Mouse (Mus musculus): ENCODE measurements around the gene Ubxn10.

The Ubxn10 gene

DNA sequence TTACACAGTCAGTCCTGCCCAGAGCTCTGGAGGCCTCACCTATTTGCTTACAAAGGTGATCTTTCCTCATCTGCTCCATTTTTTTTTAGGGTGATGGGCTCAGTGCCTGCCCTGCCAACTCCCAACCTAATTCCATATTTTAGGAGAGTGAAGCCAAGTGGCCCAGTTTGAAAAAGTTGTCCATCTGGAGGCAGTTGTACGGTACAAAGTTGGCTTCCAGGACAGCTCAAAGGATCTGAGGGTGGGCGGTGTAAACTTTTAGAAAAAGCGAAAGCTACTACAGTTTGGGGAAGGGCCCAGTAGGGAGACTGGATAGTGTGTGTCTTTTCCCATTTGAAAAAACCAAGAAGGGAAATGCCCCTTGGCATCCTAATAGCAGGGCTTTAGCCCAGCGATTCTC lies 2.1 kb downstream of the Ubxn10 start:
- no peak for DNase-seq (ENCODE audit: extremely low read depth, low read depth, low spot score)

DNA sequence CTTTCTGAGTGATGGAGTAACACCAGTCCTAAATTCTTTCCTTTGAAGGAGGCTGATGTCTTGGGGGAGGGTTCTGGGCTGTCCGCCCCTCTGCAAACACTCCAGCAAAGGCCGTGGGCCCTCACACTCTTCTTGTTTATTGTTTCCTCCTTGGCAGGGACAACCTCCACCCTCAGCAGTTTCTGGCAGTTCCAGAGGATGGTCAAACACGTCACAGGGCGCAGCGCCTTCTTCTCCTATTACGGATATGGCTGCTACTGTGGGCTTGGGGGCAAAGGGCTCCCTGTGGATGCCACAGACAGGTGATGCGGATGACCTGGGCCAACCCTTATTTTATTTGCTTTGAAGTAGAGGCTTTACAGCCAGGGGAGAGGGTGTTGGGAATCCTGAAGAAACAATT lies 2.9 kb downstream of the Ubxn10 start:
- no peak for DNase-seq (ENCODE audit: extremely low read depth, low read depth, low spot score)

DNA sequence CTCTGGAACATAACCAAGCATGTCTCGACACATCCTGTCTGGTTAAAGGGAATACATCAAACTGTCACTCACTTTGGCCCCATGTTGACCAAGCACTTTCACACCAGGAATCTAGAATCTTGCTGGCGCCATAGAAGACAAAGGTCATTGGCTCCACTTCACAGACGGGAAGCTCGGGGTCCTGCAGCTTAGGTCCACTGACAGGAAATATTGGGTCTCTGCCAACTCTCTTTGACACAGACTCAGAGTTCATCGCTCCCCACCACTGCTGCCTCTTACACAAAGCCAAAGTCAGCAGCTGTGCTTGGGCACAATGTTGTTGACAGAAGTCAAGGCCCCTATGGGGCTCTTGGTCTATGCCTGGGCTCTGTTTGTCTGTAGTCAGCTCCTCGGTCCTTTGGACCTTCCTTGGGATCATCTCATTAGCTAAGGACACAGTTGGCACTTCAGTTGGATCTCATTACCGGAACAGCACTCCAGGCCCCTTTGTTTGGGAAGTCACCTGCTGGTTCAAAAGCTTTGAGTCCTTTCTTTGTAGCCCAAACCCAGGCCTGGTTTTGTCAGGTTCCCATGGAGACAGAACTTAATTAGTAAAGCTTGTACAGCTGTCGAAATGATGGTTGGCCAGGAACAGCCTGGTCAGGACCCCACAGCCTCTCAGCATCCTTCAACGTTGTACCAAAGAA lies 7.8 kb downstream of the Ubxn10 start:
- no peak for DNase-seq (ENCODE audit: extremely low read depth, low read depth, low spot score)

DNA sequence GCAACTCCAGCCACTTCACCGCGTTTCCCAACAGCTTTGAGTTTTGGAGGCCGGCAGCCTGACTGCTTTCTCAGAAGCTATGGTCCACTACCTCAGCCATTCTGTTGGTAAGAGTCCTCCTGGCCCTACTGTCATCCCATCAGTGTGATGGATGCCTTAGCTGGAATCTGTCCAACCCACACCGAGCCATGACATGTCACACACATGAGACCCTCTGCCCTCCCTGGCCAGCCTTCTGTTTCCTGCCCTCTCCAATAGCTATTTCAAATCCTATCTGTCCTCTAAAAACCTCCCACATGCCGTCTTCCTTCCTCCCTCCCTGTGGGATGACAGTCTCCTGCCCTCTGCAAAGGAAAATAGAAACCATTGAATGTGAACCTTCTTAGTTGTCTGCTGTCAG lies 11.2 kb downstream of the Ubxn10 start:
- DNase-seq (ENCODE audit: extremely low read depth, low read depth, low spot score): no peak

DNA sequence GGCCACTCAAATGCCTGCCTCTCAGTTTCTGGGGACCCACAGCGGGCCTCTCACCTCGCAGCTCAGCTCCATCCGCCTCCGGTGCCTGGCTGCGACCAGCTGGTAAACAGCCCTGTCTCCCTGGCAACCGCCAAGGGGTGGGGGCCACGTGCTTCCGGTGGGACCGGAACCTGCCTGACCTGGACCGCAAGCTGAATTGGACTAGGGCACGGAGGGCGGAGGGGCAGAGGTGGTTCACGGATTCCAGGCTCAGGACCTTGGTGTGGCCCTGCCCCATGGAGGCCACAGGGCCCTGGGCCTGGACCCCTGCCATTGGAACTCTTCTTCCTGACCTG lies 11.9 kb downstream of the Ubxn10 start:
- no peak for DNase-seq (ENCODE audit: extremely low read depth, low read depth, low spot score)

DNA sequence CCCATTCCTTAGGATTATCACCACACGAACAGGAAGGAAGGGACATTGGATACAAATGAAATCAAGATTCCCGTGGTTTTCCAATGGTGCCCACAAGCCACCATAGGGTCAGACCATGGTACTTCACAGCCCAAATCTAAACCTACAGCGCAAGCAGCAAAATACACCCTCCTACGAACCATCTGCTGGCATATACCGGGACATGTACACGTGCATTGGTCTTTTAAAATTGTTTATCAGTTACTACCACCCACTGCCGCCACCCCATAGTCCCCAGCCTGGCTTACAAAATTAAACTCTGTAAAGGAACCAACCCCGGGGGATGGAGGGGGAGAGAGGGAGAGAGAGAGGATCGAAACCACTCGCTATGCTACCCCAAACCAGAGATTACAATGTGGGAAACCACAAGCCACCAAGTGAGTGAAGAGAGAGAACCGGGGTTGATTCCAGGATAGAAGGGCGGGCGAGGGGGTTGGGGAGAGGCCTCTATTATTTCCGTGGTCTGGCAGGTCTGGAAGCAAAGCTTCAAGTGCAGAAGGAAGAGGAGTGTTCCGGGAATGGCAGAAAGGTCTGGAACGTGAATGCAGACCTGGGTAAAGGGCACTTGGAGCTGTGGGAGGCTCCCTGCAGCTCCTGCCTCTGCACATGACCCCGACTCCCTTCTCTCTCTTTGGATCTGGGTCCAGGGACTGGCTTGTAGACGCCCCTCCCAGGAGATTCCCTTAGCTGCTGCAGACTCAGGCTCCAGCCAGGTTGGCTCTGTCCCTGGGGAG lies 12.4 kb downstream of the Ubxn10 start, which contains the start of gene Pla2g2c:
TSS of gene Pla2g2c (plus strand) at position 439 of the 773 bp plus-strand sequence.
- no peak for DNase-seq (ENCODE audit: extremely low read depth, low read depth, low spot score)

DNA sequence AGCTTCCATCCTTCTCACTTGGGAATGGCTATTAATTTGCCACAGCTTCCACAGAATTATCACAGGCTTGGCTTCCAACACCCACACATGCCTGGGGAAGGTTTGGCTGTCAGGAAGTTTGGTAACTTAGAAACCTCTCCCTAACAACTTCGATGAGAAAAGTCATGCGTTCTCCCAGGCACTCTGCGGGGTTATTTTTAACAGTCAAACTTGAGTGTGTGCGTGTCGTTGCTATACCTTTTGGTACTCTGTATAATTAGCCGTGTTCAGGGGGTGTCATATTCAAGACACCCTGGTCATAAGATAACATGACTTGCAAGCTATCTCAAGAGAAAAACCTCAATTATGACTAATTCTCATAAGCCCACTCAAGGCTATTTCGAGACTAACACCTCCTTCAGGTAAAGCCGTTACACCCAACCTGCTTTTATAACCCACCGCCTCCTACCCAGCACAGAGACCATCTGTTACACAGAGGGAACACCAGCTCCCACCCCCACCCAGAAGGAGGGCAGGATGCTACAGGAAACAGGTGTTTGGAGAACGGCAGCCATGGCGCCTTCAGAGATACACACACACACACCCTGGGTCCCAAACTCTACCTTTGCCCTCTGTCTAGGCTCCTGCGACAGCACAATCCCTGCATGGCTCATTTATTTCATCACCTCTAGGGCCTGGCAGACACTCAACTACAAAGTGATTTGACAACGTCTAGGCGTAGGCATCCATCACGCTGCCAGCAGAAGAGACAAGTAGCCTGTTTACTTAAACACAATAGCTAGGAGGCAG lies 13.3 kb downstream of the Ubxn10 start:
- DNase-seq (ENCODE audit: extremely low read depth, low read depth, low spot score): peak; percentile 3

DNA sequence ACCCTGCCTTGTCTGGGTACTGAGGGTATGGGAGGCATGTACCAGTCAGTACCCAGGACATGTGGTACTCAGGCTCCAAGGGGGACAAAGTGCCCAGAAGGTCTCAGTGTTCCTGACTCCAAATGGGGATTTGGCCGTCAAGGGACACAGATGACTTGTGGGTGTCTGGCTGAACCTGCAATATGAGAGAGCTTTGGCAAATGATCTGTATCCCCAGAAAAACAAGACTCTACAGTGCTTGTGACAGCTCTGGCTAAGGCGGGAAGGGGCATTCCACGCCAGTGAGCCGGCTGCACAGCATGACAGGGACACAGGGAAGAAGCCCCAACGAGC lies 17.7 kb downstream of the Ubxn10 start:
- DNase-seq (ENCODE audit: extremely low read depth, low read depth, low spot score): no peak

DNA sequence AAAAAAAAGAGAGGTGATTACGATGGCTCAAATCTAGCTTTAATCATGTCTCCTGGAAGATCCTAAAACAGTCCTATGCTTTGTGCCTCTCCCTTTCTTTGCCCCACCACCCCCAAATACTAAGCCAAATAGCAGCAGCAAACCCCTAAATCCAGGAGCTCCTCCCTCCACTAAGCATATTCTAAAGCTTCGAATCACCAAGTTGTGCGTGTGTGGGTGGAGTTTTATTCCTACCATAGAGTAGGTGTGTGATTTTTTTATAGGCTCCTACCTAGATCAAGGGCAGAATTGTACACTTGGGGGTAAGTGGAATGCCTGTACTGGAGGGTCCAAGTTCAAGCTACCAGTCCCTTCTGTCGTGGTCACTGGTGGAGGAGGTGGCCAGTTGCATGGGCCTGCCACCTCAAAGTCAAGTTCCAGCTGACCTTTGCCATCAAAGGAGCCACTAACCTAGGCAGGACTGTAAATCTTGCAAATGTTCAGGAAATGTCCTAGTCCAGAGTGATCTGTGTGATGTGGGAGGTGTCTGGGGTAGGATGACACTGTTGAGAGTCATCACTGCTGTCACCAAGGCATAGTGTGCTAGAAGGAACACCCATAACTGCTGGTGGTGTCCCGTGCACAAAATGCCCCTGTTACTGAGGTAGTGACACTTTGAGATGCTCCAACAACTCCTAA lies 18.2 kb downstream of the Ubxn10 start:
- no peak for DNase-seq (ENCODE audit: extremely low read depth, low read depth, low spot score)

DNA sequence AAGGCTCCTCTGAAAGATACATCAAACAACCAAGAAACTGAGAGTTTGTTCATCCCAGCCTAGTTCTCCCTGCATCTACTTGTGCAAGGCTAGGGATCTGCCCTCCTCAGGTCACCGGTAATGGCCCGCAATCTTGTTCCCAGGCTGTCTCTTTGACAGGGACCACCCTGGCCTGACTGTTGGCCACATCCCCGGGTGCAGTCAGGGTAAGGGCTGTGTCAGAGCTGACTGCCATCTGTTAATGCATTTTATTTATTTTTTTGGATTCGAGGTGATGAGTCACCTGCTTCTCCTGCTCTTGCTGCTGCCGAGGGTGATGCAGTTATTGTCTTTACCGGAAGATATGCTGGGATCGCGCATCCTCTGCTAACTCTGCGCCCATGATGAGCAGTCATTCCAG lies 20.3 kb downstream of the Ubxn10 start:
- no peak for DNase-seq (ENCODE audit: extremely low read depth, low read depth, low spot score)

DNA sequence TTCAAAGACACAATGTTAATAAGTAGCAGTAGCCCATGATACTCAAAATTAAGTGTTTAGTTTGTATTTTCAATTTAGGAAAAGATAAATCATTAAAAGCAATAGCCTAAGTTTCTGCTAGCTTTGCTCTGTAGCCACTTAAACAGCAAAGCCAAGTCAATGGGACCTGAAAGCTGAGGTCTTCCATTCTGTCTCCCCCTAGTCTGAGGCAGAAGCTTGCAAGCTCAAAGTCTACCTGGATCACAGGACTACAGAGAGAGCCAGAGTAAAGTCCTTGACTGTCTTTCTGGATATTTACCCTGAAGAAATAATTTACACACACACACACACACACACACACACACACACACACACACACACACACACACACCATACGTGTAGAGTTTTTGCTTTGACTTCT lies 22.8 kb downstream of the Ubxn10 start:
- DNase-seq (ENCODE audit: extremely low read depth, low read depth, low spot score): no peak

DNA sequence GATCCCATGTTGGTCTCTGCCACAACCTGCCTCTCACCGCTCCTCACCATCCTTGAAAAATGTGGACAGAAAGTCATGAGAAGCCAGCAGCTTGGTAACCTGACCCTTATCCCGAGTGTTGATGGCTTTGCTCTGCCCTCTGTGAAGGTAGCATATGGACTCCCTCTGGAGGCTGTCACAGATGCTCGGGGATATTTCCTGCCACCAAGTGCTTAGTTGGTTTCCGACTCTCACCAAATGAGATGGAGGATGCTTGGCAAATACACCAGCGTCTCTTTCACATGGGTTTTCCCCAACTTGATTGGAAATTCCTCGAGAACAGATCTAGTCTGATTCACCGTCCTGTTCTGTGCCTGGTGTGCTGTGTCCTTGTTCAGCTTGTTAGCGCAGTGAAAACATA lies 24.3 kb downstream of the Ubxn10 start:
- DNase-seq (ENCODE audit: extremely low read depth, low read depth, low spot score): no peak

DNA sequence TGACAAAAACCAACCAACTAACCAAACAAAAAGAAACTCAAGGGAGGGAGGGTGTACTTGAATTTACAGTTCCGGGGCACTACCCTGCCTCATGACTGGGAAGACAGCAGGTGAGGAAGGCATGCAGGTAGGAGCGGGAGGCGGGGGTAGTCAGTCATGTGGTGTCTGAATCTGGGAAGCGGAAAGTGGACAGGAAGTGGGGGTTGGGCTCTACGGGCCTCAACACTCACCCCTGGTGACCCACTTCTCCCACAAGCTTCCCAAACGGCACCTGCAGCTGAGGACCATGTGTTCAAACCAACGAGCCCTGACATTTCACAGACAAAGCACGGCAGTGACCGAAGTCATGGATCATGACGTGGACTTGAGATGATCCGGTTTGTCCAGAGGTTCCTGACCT lies 24.9 kb downstream of the Ubxn10 start:
- no peak for DNase-seq (ENCODE audit: extremely low read depth, low read depth, low spot score)

DNA sequence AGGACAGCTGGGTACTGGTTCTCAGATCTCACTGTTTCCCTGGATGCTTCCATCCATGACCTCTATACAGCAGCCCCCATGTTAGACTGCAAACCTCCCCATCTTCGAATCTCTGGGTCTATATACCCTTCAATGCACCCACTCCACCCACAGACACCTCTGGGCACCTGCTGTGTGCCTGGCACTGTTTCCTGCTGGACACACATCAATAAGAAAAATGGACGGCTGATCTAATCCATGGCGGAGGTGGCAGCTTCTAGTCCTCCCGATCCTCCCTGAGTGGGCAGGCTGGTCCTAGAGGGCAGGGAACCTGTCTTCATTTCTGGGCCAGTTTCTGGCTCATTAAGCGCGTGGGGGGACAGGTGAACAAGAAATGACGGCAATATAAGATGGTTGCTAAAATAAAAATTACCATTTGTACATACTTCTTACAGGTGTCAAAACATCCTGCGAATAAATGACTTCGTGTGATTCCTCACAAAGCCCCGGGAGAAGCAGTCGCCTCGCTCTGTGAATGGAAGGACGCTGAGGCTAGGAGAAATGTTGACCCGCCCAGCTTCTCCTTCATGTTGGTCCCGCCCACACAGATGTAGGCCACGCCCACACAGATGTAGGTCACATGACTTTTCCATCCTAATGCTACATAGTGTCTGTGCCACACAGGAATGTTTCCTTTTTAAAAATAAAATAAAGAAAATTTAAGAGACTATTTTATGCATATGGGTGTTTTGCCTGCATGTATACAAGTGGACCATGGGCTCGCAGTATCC lies 25.7 kb downstream of the Ubxn10 start:
- DNase-seq (ENCODE audit: extremely low read depth, low read depth, low spot score): no peak

DNA sequence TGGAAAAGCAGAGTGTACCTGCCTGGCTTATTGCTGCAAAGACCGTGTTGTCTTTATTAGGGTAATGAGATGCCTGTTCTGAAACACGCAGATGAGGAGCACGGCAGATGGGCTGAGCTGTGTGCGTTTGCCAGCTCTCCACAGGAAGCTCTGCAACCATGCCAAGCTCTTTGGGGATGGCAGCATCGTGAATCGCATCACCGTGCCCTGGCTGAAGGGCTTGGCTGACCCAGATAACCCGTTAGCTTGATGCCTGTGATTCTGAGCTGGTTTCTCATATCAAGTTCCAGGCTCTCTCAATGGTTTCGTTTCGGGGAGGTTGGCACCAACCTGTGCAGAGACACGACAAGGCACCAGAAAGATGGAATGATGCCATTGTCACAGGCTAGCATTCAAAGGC lies 26.3 kb downstream of the Ubxn10 start:
- DNase-seq (ENCODE audit: extremely low read depth, low read depth, low spot score): no peak

DNA sequence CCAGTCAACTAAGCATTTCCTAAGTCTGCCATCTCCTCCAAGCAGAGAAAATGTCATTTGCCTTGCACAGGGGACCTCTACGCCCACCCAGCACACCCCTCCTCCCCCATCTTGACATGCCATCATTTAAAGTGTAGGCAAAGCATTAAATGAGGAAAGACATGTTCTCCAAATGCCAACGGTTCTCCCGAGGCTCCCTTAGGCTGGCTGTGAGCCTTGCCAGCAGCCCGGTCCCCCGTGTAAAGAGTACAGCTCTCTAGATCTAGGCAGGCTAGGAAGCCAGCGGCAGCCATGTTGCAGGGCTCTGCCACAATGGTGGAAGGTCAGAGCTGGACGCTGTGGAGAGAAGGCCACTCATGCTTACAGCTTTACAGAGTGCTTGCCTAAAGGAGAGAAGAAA lies 27.0 kb downstream of the Ubxn10 start:
- no peak for DNase-seq (ENCODE audit: extremely low read depth, low read depth, low spot score)

DNA sequence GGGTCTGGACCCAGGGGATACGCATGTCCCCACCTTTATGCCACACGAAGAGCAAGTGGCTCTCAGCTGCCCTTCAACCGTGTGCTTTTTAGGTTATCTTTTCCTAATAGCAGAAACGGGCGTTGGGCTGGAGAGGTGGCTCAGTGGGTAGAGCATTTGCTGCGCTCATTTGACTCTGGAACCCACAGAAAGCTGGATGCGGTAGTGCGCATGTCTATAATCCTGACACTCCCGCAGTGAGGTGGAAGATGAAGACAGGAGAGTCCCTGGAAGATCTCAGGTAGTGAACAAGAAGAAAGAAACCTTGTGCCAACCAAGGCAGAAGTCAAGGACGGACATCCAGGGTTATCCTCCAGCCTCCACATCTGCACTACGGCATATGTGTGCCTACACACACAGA lies 27.7 kb downstream of the Ubxn10 start:
- DNase-seq (ENCODE audit: extremely low read depth, low read depth, low spot score): no peak

DNA sequence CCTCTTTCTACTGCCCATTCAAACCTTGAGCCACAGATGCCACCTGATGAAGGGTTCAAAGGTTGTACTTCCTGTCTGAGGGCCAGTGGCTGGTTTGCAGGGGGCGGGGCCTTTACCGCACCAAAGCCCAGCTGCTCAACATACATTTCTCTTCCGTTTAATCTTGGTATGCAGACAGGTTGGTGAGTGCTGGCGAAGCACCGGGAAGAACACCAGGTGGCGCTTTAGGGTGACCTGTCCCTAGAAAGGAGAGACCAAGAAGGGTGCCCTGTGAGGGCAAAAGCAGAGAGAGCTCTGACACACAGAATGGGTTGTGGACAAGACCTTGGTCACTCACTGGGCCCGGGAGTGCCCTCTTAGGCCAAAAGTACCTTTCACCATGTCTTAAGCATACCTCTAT lies 28.3 kb downstream of the Ubxn10 start:
- no peak for DNase-seq (ENCODE audit: extremely low read depth, low read depth, low spot score)

DNA sequence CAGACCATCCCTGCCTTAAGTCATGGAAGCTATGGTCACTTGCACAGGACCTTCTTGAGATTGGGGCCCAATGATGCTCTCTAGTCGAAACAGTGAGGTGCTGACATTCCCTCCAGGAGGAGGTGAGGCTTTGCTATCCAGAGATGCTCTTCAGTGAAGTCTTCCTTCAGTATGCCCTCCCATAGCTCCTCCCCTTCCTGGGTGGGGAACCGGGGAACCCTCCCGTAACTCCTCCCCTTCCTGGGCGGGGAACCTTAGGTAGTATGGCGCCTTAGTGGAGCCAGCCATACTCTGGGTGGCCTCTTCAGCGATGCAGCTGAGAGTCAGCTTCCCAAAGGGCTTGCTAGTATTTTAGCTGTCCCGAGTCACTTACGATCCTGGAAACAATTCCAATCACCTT lies 30.3 kb downstream of the Ubxn10 start:
- no peak for DNase-seq (ENCODE audit: extremely low read depth, low read depth, low spot score)

DNA sequence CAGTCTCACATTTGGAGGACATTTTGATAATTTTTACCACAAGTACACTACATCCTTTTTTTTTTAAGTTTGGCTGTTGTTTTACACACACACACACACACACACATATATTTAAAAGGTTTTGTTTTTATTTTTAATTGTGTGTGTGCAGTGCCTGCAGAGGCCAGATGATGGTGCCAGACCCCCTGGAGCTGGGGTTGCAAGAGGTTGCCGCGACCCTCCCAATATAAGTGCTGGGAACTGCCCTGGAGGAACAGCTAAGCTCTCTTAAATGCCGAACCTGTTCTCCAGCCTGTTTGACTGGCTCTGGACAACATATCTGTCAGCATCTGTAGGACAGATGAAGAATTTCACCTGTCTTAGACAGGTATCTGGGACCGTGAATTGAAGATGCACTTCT lies 32.8 kb downstream of the Ubxn10 start:
- DNase-seq (ENCODE audit: extremely low read depth, low read depth, low spot score): no peak

DNA sequence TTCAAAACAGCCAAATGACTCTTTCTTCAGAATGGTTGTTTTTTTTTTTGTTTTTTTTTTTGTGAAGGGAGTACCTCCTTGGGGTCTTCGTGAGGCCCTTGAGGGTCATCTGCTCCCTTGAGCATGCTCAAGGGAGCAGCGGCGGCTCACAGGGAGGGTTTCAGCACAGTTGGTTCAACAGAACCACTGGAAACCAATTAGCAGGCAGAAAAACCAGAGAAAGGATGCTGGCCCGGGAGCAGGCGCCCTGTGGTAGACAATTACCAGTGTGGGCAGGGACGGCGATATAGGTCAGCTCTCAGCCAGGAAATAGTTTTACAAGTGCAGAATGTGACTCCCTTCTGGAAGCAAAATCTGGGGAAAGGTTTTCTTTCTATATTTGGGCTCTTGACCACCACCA lies 33.4 kb downstream of the Ubxn10 start:
- DNase-seq (ENCODE audit: extremely low read depth, low read depth, low spot score): no peak
